Mouse (Mus musculus) bone marrow, adult 2 months (tissue): ENCODE data around the gene Six6.

ENCODE experiments used
- CTCF ChIP-seq: fragments of 200-500 bp; IDR thresholded peaks from 2 replicates; pipeline ENCODE4 v1.5.1; 2011; ENCODE audit warnings: low read length, control low read depth; ENCODE audit not compliant: control insufficient read depth, insufficient read depth
- POLR2A ChIP-seq: fragments of 200-500 bp; IDR thresholded peaks from 2 replicates; pipeline ENCODE4 v1.6.1; 2011; ENCODE audit warnings: low read depth, mild to moderate bottlenecking, control low read depth, low read length, borderline replicate concordance; ENCODE audit not compliant: control insufficient read depth

GRCm38 (mm10) chr12:72946805-72947204, 7.1 kb downstream of the Six6 start:
- TF ChIP-seq CTCF (no peak), POLR2A (no peak)
